Mouse (Mus musculus): ENCODE results near the gene Hmgb4. TPM values are rescaled to one million over a fixed set of nuclear protein-coding genes. Genes with fewer than 3 reads are reported as not detected.

The Hmgb4 gene
- total RNA-seq (2021), result not detected
- long read RNA-seq, experiment 1, result 0 reads
- long read RNA-seq, experiment 2, result 0 reads

DNA sequence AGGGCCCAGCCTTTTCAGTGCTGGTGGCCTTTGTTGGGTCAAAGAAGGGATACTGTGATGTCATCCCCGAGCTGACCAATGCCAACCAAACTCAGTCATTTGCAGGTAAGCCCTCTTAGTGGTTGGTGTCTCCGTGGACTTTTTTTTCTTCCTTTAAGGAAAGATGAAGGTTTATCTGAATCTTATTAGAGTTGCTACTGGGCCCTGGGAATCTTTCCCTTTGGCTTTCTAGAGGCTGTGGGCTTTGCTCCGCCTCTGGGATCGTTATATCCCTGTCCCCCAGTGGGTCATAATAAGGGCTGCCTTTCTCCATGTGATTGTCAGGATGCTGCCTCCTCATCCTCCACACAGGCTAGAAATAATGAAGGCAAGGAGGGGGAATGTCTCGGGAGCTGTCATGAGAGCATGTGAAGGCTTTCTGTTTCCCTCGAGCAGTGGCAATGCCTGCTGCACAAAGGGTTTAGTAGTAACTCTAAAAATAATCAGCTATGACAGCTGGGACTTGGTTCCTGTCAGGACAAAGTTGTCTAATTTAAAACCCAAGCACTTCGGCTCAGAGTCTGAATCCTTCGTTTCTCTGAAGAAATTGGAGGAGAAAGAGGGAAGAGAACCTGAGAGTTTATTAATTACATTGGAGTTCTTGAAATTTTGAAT lies at the start of gene Hmgb4:
Gene Hmgb4, minus strand, starts transcription at position 51 of the 654 bp plus-strand sequence.
- DNase-seq, result no peak

DNA sequence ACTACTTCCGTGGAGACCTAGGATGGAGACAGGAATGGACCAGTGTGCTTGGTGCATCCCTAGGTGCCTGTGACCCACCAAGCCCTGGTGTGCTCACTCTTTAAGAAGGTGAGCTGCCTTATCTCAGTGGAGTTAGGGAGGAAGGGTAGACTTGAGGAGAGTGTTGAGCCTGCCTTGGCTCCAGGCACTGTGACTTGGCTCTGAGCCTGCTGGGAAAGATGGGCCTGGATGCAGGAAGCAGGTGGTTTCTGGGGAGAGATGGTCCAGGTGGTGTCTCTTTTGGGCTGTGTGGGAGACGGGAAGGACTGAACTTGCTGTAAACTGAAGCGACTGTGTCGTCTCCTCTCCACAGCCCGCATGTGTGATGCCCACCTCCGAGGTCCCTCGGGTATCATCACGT lies 45.3 kb upstream of the Hmgb4 start:
- DNase-seq, result no peak

DNA sequence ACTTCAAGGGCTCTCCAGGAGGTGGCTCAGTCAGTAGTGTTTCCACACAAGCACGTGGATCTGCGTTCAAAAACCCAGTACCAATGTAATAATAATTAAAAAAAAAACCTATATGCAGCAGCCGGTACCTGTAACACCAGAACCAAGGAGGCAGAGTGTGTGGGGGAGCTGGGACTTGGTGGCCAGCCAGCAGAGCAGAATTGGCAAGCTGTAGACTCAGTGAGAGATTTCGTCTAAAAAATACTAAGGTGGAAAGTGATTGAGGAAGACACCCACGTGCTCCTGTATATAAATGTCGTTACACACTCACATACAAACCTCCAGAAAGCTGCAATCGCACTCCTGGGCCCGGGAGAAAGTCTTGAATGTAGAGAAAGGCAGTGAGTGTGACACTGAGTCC lies 43.3 kb upstream of the Hmgb4 start:
- no peak for DNase-seq

DNA sequence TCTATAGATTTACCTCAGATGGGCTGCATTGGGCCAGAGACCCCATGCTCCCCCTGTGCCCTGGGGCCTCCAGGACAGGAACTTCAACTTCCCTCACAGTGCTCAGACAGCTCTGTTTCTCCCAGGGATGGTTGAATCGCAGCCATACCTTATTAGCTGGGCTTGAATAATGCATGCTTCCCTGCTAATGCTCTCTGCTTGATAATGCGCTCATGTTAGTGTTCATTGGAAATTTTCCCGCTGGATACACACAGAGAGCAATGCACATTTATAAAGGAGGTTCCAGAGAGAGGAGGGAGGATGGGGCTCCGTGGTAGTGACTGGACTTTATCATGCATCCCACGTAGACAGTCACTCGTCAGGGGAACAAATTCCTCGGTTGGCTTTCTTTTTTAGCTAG lies 27.3 kb upstream of the Hmgb4 start:
- DNase-seq, result no peak

DNA sequence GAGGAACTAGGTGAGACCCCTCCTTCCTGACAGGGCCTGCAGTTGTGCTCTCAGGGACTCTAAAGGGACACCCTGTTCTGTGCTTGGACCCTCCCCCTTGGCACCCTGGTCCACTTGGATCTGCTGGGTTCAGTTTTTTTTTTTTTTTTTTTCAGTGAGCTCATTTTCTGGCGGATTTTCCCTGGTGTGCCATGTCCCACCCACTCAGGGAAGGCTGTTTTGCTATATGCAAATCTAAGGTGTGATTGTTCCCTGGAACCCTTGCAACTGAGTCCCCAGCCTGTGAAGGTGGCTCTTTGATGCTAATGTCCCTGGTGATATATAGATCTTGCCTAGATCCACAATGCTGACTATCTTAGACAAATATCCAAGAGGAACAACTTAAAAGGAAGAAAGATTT lies 24.3 kb upstream of the Hmgb4 start:
- DNase-seq, result no peak

DNA sequence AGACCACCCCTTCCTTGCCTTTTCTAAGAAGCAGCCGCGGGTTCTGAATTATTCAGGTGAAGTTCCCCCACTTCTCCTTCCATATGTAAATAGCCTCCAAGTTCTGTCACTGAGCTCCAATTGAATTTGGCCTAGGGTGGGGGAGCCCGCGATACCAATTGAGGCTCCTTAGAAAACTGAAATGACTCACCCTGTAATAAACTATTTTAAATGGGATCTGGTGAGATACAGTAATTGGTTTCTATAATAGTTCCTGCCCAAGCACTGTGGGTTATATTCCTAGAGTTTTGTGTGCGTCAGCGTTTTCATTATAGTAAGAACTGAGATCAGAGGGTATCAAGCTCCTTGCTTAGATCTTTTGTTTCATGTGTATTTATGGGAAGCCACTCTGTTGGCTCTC lies 14.8 kb upstream of the Hmgb4 start:
- DNase-seq, result no peak

DNA sequence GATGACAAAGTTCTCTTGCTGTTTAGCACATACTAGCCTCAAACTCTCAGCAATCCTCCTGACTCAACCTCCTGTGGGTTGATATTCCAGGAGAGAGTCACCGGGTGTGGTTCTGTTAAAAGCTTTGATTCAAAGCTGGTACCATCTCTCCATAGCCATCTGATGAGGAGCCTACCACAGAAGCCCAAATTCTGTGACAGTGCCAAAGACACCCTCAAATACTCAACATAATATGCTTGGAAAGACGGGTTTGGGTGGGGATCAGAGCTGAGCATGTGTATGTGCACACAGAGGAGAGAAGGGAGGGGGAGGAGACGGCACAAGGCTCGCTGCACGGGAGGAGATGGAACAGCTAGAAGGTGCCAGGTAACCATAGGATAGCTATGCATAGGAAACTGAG lies 14.4 kb upstream of the Hmgb4 start:
- DNase-seq, result no peak

DNA sequence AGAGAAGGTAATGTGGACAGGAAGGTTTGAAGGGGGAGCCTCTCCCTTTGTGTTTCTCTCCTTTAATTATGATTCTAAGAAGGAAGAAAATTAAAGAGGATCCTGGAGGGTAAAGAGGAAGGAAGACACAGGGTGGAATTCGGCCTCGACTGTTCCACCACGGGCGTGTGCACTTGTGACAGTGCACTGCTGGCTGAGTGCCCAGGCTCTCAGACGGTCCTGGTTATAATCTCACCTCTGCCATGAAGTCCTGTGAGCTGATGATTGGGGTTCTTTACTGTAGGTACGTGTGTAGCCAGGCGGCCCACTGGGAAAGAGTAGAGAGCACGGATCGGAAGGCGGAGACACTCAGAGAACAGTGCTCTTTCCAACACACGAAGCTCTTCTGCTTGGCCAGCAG lies 12.4 kb upstream of the Hmgb4 start:
- no peak for DNase-seq

DNA sequence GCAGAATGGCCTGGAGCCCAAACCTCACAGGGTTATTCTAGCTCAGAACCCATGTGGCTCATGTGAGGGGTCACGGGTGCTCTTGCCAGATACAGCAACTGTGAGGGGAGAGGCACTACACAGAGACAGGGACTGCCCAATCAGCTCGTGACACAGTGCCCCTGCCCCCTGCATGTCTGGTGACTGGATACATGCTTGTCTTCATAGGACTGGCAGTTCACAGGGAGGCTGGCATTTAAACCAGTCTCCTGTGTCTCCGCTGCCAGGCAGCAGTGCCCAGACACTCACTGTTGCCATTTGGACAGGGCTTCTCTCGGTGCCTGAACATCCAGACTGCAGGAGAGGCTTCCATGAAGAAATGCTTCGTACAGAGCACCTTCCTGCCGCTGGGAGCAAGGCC lies 11.7 kb upstream of the Hmgb4 start:
- no peak for DNase-seq

DNA sequence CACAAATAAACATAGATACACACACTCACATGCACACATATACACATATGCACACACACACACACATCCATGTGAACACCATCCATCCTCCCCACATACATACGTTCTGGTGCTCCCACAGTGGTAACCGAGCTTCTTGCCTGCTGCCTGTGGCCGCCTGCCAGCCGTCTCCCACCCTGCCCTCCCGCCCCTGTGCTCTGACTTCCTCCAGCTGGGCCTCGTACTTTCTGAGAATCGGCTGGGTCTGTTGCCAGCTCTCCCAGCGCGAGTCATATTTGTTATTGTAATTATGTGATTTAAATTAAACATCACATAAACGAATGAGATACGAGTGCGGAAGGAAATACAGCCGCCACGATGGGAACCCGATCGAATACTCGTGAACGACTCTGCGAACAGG lies 10.2 kb upstream of the Hmgb4 start:
- no peak for DNase-seq

DNA sequence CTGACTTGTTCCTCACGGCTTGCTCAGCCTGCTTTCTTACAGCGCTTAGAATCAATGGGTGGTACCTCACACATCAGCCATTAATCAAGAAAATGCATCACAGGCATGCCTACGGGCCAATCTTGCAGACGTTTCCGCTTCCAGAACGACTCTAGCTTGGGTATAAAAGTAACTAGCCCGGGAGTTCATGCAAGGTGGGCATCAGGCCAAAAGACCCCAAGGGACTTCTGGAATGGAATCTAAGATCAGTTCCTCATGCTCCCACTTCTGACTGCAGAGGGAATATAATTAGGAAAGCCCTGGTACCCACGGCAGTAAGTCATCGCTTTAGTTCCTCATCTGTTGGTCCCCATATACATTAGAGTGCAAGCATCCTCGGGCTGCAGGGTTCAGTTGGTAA lies 9.4 kb upstream of the Hmgb4 start:
- DNase-seq, result no peak

DNA sequence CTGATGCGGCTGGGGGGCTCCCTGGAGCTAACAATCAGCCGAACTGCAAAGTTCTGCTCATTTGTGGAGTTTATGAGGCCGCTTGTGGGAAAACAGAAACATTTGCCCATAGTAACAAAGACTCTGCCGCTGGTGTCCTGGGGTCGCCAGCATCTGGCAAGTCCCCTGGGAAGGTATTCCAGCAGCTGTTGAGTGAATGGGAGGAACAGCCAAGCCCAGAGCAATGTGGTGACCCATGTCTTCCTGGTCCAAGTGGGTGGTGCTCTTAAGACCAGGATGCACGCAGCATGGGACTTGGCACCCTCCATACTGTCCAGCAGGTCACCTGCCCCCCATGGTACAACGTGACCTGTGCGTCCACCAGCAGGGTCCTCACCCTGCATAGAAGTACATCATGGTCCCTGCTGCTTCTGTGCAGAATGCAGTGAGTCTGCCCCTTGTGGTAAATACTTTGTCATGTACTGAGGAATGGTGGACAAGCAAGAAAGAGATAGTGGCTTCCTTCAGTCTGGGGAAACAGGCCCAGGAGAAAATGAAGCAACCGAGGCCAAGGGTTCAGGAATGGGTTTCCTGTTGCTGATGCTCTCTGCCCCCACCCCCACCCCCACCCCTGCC lies 8.6 kb upstream of the Hmgb4 start:
- no peak for DNase-seq

DNA sequence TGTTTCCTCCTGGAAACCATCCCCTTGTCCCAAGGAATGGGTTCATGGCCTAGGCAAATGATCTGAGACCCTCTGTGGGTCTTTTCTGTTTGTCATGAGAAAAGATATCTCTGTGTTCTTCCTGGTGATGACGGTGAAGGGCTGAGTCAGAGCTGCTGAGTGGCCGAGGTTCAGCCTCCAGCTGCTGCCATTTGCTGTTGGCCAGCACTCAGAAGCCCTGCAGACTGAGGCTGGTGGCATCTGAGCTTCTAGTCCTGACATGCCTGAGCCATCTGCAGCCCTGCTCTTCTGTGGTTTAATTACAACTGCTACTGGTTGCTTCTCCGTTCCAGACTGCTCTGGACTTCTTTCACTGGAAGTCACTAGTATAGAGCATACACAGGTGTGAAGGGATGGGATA lies 4.6 kb upstream of the Hmgb4 start:
- no peak for DNase-seq

DNA sequence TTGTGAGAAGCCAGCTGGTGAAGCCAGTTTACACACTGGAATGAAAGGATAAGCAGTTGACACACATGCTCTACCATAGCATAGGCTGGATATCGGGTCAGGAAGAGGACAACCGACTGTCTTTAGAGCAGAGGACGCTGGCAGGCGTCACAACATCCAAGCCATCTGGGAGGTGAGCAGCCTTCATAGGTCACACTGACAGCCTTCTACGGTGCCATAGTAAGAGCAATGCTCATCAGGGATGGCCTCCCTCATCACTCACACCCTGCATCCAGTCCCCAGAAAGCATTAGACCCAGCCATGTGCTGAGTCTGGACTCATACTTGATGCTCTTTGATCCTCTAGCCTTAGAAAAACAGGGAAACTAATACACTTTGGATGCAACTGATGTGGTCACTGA lies 3.7 kb upstream of the Hmgb4 start:
- DNase-seq, result no peak

DNA sequence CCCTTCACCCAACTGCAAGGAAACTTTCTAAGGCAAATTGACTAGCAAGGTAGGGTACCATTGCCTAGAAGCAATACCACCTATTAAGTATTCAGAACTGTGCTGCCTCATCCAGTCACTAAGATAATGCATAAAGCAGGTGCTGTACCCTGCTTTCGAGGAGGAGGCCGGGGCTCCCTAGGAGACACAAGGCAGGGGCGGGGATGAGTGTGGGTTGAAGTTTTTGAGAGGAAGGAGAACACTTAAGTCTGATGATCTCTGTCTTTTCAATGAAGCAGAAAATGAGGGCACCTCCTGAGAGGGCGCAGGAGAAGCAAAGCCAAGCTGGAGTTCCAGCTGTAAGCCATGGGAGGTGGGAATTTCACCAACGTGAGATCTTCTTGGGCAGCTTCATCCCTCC lies 1.5 kb downstream of the Hmgb4 start:
- DNase-seq, result no peak

DNA sequence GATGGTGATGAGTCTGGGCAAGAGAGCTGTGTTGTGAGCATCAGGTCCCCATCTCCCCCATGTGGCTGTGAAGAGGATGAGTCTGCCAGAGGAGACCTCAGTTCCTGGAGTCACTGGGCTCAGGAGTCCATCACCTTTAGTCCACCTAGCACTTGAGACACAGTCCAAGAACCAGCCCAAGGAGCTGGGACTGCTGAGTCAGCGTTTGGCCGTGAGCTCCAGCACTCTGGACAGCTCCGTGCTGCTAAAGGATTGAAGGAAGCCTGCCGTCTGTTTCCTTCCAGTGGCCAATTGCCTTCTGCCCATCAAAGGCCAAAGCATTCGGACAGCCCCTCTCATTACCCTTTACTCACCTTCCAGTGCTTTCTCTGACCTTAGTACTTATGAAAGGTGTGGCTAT lies 12.1 kb downstream of the Hmgb4 start:
- peak; percentile 67 for DNase-seq

DNA sequence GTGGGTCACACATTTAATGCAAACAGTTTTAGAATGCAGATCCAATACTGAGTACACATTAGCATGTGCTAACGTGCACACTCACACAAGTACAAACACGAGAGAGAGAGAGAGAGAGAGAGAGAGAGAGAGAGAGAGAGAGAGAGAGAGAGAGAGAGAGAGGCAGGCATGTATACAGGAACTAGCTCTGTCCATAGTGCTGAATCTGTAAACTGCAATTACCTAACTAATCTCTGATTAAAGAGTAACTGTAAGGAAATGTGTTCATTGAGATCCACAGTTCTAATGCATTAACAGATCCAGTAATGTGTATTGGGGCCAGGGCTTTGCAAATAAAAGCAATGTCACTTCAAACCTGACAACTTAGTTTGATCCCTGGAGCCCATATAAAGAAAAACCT lies 15.6 kb downstream of the Hmgb4 start:
- no peak for DNase-seq

DNA sequence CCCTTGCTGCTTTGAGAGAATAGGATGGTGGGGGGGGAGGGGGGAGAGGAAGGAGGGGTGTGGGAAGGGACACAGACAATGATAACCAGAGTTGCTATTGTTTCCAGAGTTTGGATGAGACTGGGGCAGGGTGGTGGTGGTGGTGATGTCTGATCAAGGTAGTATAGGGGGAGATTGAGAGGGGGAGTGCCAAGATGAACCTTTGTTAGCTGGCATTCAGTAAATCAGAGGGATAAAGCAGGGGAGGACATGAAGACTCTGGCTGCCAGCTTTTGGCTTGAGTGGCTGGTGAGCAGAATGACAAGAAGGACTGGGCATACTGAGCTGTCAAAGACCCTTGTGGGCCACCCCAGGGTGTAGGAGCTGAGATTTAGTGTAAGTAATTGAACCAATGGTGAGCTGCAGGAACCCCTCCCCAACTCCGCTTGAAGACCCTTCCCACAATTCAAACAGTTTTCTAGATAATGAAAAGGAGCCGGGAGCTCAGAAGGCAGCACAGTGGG lies 18.9 kb downstream of the Hmgb4 start:
- DNase-seq, result no peak

DNA sequence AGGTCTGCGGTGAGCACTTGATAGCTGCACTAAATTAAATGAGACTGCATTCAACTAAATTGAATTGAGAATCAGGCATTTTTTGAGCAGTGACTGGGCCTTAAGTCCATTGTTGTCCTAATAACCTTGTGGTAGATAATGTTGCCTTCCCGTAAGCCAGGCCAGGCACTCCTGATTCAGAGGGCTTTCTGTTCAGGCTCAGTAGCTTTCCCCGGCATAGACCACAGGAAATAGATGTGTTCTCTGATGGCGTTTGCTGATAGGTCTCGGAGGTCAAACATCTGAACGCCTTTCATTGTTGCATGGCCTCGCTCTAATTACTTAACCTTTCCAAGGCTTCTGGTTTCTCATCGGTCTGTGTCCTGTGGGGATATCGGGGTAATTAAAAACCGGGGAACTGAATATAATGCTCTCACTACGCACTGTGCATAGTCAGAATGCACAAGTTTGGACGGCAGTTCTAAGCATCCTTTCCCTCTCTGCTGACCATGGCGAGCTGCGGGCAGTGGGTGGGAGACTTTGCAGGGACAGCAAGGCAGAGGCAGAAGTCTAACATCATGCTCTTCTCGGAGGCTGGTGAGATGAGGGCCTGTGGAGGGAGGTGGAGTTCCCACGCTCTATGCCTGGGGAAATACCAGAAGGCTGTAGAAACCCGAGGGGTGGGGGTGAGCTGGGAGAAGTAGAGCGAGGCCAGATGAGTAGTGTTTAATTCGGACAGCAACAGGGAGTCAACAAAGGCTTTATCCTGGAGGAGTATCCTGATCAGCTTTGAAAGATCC lies 19.5 kb downstream of the Hmgb4 start:
- no peak for DNase-seq

DNA sequence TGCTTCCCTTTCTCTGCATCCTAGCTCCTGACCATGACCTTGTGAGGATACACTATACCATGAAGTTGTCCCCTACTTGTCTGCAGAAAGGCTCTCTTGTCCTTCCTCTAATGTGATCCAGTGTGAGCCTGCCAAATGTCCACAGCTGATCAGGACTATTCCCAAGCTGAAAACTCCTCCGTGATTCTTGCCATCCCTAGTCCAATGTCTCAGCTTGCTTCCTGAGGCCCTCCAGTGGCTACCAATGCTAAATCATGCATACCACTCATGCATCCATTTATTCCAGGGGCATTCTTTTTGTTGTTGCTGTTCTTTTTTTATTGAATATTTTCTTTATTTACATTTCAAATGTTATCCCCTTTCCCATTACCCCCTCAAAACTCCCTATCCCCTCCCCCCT lies 21.6 kb downstream of the Hmgb4 start:
- no peak for DNase-seq

DNA sequence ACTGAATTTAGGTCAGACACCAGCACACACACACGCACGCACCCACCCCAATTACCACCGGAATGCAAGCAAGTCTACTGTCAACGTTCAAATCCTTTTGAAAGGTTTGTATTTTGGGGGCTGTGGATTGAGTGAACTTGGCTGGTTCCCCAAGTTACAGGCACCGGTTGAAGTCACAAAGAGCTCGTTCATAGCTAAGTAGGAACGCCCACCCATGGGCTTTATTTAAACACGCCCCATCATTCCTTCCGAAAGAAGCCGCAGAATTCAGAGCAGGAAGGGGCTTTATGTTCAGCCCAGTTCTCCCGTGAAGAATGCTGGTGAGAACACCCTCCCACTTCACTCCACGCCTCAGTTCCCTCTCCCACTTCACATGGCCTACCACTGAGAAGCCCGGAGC lies 27.3 kb downstream of the Hmgb4 start:
- DNase-seq, result no peak

DNA sequence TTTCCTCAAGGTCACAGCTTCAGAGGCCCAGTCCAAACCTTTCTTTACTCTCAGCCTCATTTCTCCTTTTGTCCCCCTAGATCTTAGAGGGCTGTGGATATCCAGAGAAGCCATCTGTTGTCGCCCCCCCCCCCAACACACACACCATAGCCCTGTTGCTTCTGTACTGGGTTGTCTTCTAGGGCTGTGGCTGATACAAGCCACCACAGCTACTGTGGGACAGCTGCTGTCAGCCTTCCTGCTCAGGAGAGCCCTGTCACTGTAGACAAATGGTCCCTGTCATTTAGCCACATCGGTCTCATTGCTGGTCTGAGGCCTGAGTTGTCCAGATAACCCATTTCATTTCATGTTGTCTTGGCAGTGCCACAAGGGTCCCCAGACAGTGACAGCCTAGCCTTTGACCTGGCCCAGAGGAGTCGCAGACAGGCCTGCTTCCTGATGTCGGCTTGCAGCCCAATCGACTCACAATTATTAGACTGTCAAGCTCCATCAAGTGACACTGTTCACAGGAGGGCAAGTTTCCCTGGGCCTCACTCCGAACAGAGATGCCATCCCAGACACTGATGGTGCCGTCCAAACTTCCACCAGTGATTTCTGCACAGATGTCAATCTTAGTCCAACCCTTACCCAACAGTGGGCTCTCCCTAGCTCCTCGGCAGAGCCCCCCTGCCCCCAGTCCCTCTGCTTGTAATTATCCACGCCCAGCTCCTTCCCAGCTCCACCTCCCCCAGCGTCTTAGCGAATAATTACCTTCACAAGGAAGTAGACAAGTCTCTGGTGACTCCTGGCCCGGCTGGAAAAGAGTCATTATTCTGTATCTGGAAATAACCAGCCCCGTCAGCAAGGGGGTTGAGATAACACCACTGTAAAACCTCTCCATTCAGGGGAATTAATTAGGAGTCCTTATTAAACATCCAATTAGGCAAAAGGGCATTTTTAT lies 33.1 kb downstream of the Hmgb4 start:
- DNase-seq, result no peak

All from adrenal gland, postnatal 10 days (tissue).